Mouse (Mus musculus) MEL (cell line): ENCODE measurements around the gene Clrn1.

ENCODE experiments used
- BHLHE40 ChIP-seq: IDR thresholded peaks from 2 replicates; pipeline ENCODE4 v1.6.1; 2012; ENCODE audit warnings: low read depth, mild to moderate bottlenecking, inconsistent platforms, low read length, improper control_type of control experiment, borderline replicate concordance
- CHD1 ChIP-seq: IDR thresholded peaks from 2 replicates; pipeline ENCODE4 v1.6.1; 2012; ENCODE audit warnings: low read depth, mild to moderate bottlenecking, inconsistent platforms, low read length, improper control_type of control experiment
- CHD2 ChIP-seq: IDR thresholded peaks from 2 replicates; pipeline ENCODE4 v1.6.1; 2011; ENCODE audit warnings: low read length, improper control_type of control experiment
- CTCF ChIP-seq, 3 experiments: IDR thresholded peaks in 2 of 3; conservative IDR thresholded peaks in 1 of 3; 2 replicates each; pipeline ENCODE4 v1.5.1; 2011 to 2012; ENCODE audit warnings: low read length in 3 of 3, low read depth in 2 of 3, mild to moderate bottlenecking in 2 of 3, improper control_type of control experiment in 1 of 3, inconsistent platforms in 1 of 3, mixed read lengths in 1 of 3, moderate library complexity in 1 of 3; ENCODE audit not compliant: control insufficient read depth in 1 of 3, insufficient read depth in 1 of 3, poor library complexity in 1 of 3, severe bottlenecking in 1 of 3
- GATA1 ChIP-seq: IDR thresholded peaks from 2 replicates; pipeline ENCODE4 v1.6.1; 2011; ENCODE audit warnings: low read depth, low read length, improper control_type of control experiment
- JUND ChIP-seq: IDR thresholded peaks from 2 replicates; pipeline ENCODE4 v1.6.1; 2011; ENCODE audit warnings: low read depth, mild to moderate bottlenecking, improper control_type of control experiment, low read length
- NELFE ChIP-seq: IDR thresholded peaks from 2 replicates; pipeline ENCODE4 v1.6.1; 2011; ENCODE audit warnings: low read depth, low read length, improper control_type of control experiment
- POLR2A ChIP-seq, 2 experiments: IDR thresholded peaks; 2 replicates each; pipeline ENCODE4 v1.6.1; 2011 to 2012; ENCODE audit warnings: low read length in 2 of 2, mild to moderate bottlenecking in 2 of 2, control low read depth in 1 of 2, improper control_type of control experiment in 1 of 2, low read depth in 1 of 2, moderate library complexity in 1 of 2; ENCODE audit not compliant: control insufficient read depth in 1 of 2, insufficient read depth in 1 of 2, poor library complexity in 1 of 2
- POLR2AphosphoS2 ChIP-seq: IDR thresholded peaks from 2 replicates; pipeline ENCODE4 v1.6.1; 2011; ENCODE audit warnings: low read length, improper control_type of control experiment
- TAL1 ChIP-seq: IDR thresholded peaks from 2 replicates; pipeline ENCODE4 v1.6.1; 2012; ENCODE audit warnings: mild to moderate bottlenecking, inconsistent platforms, low read length, moderate library complexity, mixed read lengths
- UBTF ChIP-seq: IDR thresholded peaks from 2 replicates; pipeline ENCODE4 v1.6.1; 2012; ENCODE audit warnings: low read depth, mild to moderate bottlenecking, inconsistent platforms, low read length, improper control_type of control experiment, moderate library complexity, borderline replicate concordance; ENCODE audit not compliant: insufficient read depth
- USF2 ChIP-seq, 2 experiments: IDR thresholded peaks; 2 replicates each; pipeline ENCODE4 v1.6.1; 2011 to 2012; ENCODE audit warnings: improper control_type of control experiment in 2 of 2, low read length in 2 of 2, borderline replicate concordance in 1 of 2, inconsistent platforms in 1 of 2, low read depth in 1 of 2, mild to moderate bottlenecking in 1 of 2; ENCODE audit not compliant: insufficient read depth in 1 of 2
- ZC3H11A ChIP-seq: IDR thresholded peaks from 2 replicates; pipeline ENCODE4 v1.6.1; 2012; ENCODE audit warnings: low read depth, mild to moderate bottlenecking, inconsistent platforms, low read length, improper control_type of control experiment
- ZNF384 ChIP-seq: IDR thresholded peaks from 2 replicates; pipeline ENCODE4 v1.6.1; 2012; ENCODE audit warnings: low read depth, mild to moderate bottlenecking, inconsistent platforms, low read length, improper control_type of control experiment

GRCm38 (mm10) chr3:58865690-58866089, 19.4 kb downstream of the Clrn1 start:
- TF ChIP-seq CTCF (IDR thresholded peaks at IDR 0.05 in 2 of 3, conservative IDR thresholded peaks at IDR 0.05 in 1 of 3; ENCODE audit: control insufficient read depth in 1 of 3, insufficient read depth in 1 of 3, low read depth in 2 of 3, low read length in 3 of 3, poor library complexity in 1 of 3, severe bottlenecking in 1 of 3) (no peak), POLR2A (IDR thresholded peaks at IDR 0.05; ENCODE audit: control insufficient read depth in 1 of 2, insufficient read depth in 1 of 2, low read depth in 1 of 2, low read length in 2 of 2, poor library complexity in 1 of 2) (no peak), TAL1 (no peak), JUND (no peak), CHD2 (no peak), USF2 (IDR thresholded peaks at IDR 0.05; ENCODE audit: borderline replicate concordance in 1 of 2, insufficient read depth in 1 of 2, low read depth in 1 of 2, low read length in 2 of 2) (no peak), GATA1 (no peak), NELFE (no peak), ZC3H11A (no peak), BHLHE40 (no peak), ZNF384 (no peak), POLR2AphosphoS2 (no peak), UBTF (no peak), CHD1 (no peak)
